Mouse (Mus musculus) T-helper 1 cell (primary cell): Measurements from ENCODE around the gene Ctnnd2.

ENCODE experiments used
- in situ Hi-C: fragments of 300-600 bp; cut with MboI, MseI; formaldehyde crosslinking; loops from one replicate; pipeline ENCODE4 v1.15.1; 2025; ENCODE audit warnings: high pct_unique_total_duplicates

Ctnnd2 gene

GRCm38 (mm10) chr15:31063734-31064133 lies 891.3 kb downstream of the Ctnnd2 start:
- in situ Hi-C loops, result no loop called here

- in situ Hi-C loops, result no loop called here
Observed at GRCm38 (mm10) chr15:31068127-31068526, 895.7 kb downstream of the Ctnnd2 start.

- in situ Hi-C loops, result no loop called here
Observed at GRCm38 (mm10) chr15:31070311-31070710, 897.9 kb downstream of the Ctnnd2 start.
